Mouse (Mus musculus) c-Kit-positive CD71-negative TER-119-negative erythroid progenitor cells, embryonic 14.5 days (primary cell): ENCODE results near the gene Med4.
"Not testable (repeated sequence)": the region's sequence is repeated elsewhere in the genome, so short reads cannot be mapped to it uniquely, and the experiment has no call there.

Experiments used
- DNase-seq: peaks from one replicate; pipeline ENCODE4 v3.0.0-alpha.2; 2013; ENCODE audit warnings: low read depth

Med4 gene

GRCm38 (mm10) chr14:73502591-73503184 lies 7.1 kb upstream of the Med4 start:
- no peak for DNase-seq

GRCm38 (mm10) chr14:73503237-73503933 lies 6.4 kb upstream of the Med4 start:
- no peak for DNase-seq

GRCm38 (mm10) chr14:73506283-73506682 lies 3.5 kb upstream of the Med4 start:
- no peak for DNase-seq

- DNase-seq, result no peak
Observed at GRCm38 (mm10) chr14:73507200-73507599, 2.6 kb upstream of the Med4 start.

- DNase-seq, result no peak
Observed at GRCm38 (mm10) chr14:73507702-73508376, 2.0 kb upstream of the Med4 start.

GRCm38 (mm10) chr14:73508630-73509395 lies 1.0 kb upstream of the Med4 start:
- no peak for DNase-seq

- no peak for DNase-seq
Observed at GRCm38 (mm10) chr14:73524136-73524535, 14.3 kb downstream of the Med4 start.

- peak; percentile 92 for DNase-seq
Observed at GRCm38 (mm10) chr14:73524766-73525448, 15.1 kb downstream of the Med4 start, which contains the start of gene Sucla2. Gene Sucla2, plus strand, starts transcription at chr14:73525319.

GRCm38 (mm10) chr14:73528661-73529060 lies 18.8 kb downstream of the Med4 start:
- not testable (repeated sequence) for DNase-seq

- DNase-seq, result no peak
Observed at GRCm38 (mm10) chr14:73533755-73534465, 24.1 kb downstream of the Med4 start.

- DNase-seq, result no peak
Observed at GRCm38 (mm10) chr14:73535641-73536040, 25.8 kb downstream of the Med4 start.

GRCm38 (mm10) chr14:73543781-73544180 lies 34.0 kb downstream of the Med4 start:
- no peak for DNase-seq

GRCm38 (mm10) chr14:73547034-73547433 lies 37.2 kb downstream of the Med4 start:
- no peak for DNase-seq

GRCm38 (mm10) chr14:73548051-73548450 lies 38.2 kb downstream of the Med4 start, which contains the start of gene Nudt15:
Gene Nudt15, minus strand, starts transcription at chr14:73548242.
- no peak for DNase-seq

GRCm38 (mm10) chr14:73550291-73550690 lies 40.5 kb downstream of the Med4 start:
- DNase-seq, result no peak

- DNase-seq, result no peak
Observed at GRCm38 (mm10) chr14:73550732-73551131, 40.9 kb downstream of the Med4 start.

- no peak for DNase-seq
Observed at GRCm38 (mm10) chr14:73551164-73551563, 41.3 kb downstream of the Med4 start.

GRCm38 (mm10) chr14:73552341-73553121 lies 42.7 kb downstream of the Med4 start:
- DNase-seq, result peak; percentile 89

GRCm38 (mm10) chr14:73553122-73553696 lies 43.4 kb downstream of the Med4 start:
- no peak for DNase-seq
